Mouse (Mus musculus): ENCODE data around the gene Tmem130. TPM values are rescaled to one million over a fixed set of nuclear protein-coding genes. Genes with fewer than 3 reads are reported as not detected.

The Tmem130 gene
- polyA plus RNA-seq, 2 experiments: 0.10 to 0.20 TPM

- H3K9me3 ChIP-seq (ENCODE audit: control insufficient read depth, low read length): no peaks in the 10 kb centered on the region
- H3K9ac ChIP-seq (replicated peaks): no peak overlapping the region
- TF ChIP-seq CTCF (IDR thresholded peaks at IDR 0.05; ENCODE audit: low read depth) (no peak), EP300 (IDR thresholded peaks at IDR 0.05; ENCODE audit: low read depth) (no peak)
- WGBS (ENCODE audit: insufficient replicate concordance): 41% methylated on average over 7 of the region's 7 CpGs
- ATAC-seq (ENCODE audit: insufficient read depth) (no peak), DNase-seq (ENCODE audit: low read depth in 3 of 3, low spot score in 3 of 3) (no peak)
- no peak overlapping the region for H3K4me3 ChIP-seq (ENCODE audit: insufficient read depth in 1 of 2, low read depth in 2 of 2, low read length in 2 of 2)
- peaks cover 5 to 15% of the 10 kb centered on the region in 2 experiments; a peak in 3 of 4 replicates for H3K4me1 ChIP-seq (replicated peaks; ENCODE audit: control insufficient read depth in 2 of 2, insufficient read depth in 2 of 2, low read length in 1 of 2)
- peaks cover 10% of the 10 kb centered on the region for H3K27me3 ChIP-seq (ENCODE audit: control insufficient read depth, insufficient read depth, low read length)
- H3K4me2 ChIP-seq (ENCODE audit: low read depth): no peak overlapping the region
- no peaks in the 10 kb centered on the region for H3K36me3 ChIP-seq (replicated peaks; ENCODE audit: control insufficient read depth, insufficient read depth, low read depth)
- no peak overlapping the region for H3K27ac ChIP-seq
These were observed 4.4 kb upstream of the Tmem130 start for GRCm38 (mm10) chr5:144766026-144766425.

GRCm38 (mm10) chr5:144758422-144758821, 3.2 kb downstream of the Tmem130 start:
- TF ChIP-seq EP300 (IDR thresholded peaks at IDR 0.05; ENCODE audit: low read depth) (no peak), CTCF (IDR thresholded peaks at IDR 0.05; ENCODE audit: low read depth) (no peak)
- Histone ChIP-seq H3K9ac (replicated peaks) (no peak overlapping the region), H3K4me2 (ENCODE audit: low read depth) (no peak overlapping the region), H3K27ac (no peak overlapping the region), H3K27me3 (ENCODE audit: control insufficient read depth, insufficient read depth, low read length) (peaks cover 11% of the 10 kb centered on the region), H3K9me3 (ENCODE audit: control insufficient read depth, low read length) (no peaks in the 10 kb centered on the region), H3K36me3 (replicated peaks; ENCODE audit: control insufficient read depth, insufficient read depth, low read depth) (no peaks in the 10 kb centered on the region), H3K4me3 (ENCODE audit: insufficient read depth in 1 of 2, low read depth in 2 of 2, low read length in 2 of 2) (no peak overlapping the region), H3K4me1 (replicated peaks; ENCODE audit: control insufficient read depth in 2 of 2, insufficient read depth in 2 of 2, low read length in 1 of 2) (0 out of 4 replicates have a peak, but pooled peaks cover 0 to 4% of the 10 kb centered on the region in 2 experiments)
- DNase-seq (ENCODE audit: low read depth in 3 of 3, low spot score in 3 of 3): no peak
- ATAC-seq (ENCODE audit: insufficient read depth): no peak
- 16% methylated on average over 8 of the region's 8 CpGs for WGBS (ENCODE audit: insufficient replicate concordance)

GRCm38 (mm10) chr5:144757402-144757801, 4.2 kb downstream of the Tmem130 start:
- no peak overlapping the region for H3K27ac ChIP-seq
- H3K4me2 ChIP-seq (ENCODE audit: low read depth): no peak overlapping the region
- H3K9ac ChIP-seq (replicated peaks): no peak overlapping the region
- ATAC-seq (ENCODE audit: insufficient read depth) (no peak), DNase-seq (ENCODE audit: low read depth in 3 of 3, low spot score in 3 of 3) (no peak)
- H3K4me1 ChIP-seq (replicated peaks; ENCODE audit: control insufficient read depth in 2 of 2, insufficient read depth in 2 of 2, low read length in 1 of 2): 0 out of 4 replicates have a peak, but pooled peaks cover 0 to 4% of the 10 kb centered on the region in 2 experiments
- H3K36me3 ChIP-seq (replicated peaks; ENCODE audit: control insufficient read depth, insufficient read depth, low read depth): no peaks in the 10 kb centered on the region
- no peak for TF ChIP-seq CTCF (IDR thresholded peaks at IDR 0.05; ENCODE audit: low read depth)
- no peak for TF ChIP-seq EP300 (IDR thresholded peaks at IDR 0.05; ENCODE audit: low read depth)
- peaks cover 11% of the 10 kb centered on the region for H3K27me3 ChIP-seq (ENCODE audit: control insufficient read depth, insufficient read depth, low read length)
- H3K4me3 ChIP-seq (ENCODE audit: insufficient read depth in 1 of 2, low read depth in 2 of 2, low read length in 2 of 2): no peak overlapping the region
- 76% methylated on average over 9 of the region's 9 CpGs for WGBS (ENCODE audit: insufficient replicate concordance)
- no peaks in the 10 kb centered on the region for H3K9me3 ChIP-seq (ENCODE audit: control insufficient read depth, low read length)

- Histone ChIP-seq H3K9ac (replicated peaks) (no peak overlapping the region), H3K27me3 (ENCODE audit: control insufficient read depth, insufficient read depth, low read length) (no peaks in the 10 kb centered on the region; the same call in 1 of the 2 replicates), H3K36me3 (replicated peaks; ENCODE audit: control insufficient read depth, insufficient read depth, low read depth) (no peaks in the 10 kb centered on the region), H3K4me3 (ENCODE audit: insufficient read depth in 1 of 2, low read depth in 2 of 2, low read length in 2 of 2) (no peak overlapping the region), H3K4me1 (replicated peaks; ENCODE audit: control insufficient read depth in 2 of 2, insufficient read depth in 2 of 2, low read length in 1 of 2) (0 out of 4 replicates have a peak, but pooled peaks cover 0 to 4% of the 10 kb centered on the region in 2 experiments), H3K9me3 (ENCODE audit: control insufficient read depth, low read length) (no peaks in the 10 kb centered on the region), H3K27ac (no peak overlapping the region), H3K4me2 (ENCODE audit: low read depth) (no peak overlapping the region)
- 50% methylated on average over 10 of the region's 10 CpGs for WGBS (ENCODE audit: insufficient replicate concordance)
- TF ChIP-seq EP300 (IDR thresholded peaks at IDR 0.05; ENCODE audit: low read depth) (no peak), CTCF (IDR thresholded peaks at IDR 0.05; ENCODE audit: low read depth) (no peak)
- ATAC-seq (ENCODE audit: insufficient read depth): no peak
- no peak for DNase-seq (ENCODE audit: low read depth in 3 of 3, low spot score in 3 of 3)
These were observed 6.4 kb downstream of the Tmem130 start for GRCm38 (mm10) chr5:144755191-144755590.

GRCm38 (mm10) chr5:144753041-144753440, 8.6 kb downstream of the Tmem130 start:
- H3K4me3 ChIP-seq (ENCODE audit: insufficient read depth in 1 of 2, low read depth in 2 of 2, low read length in 2 of 2): no peak overlapping the region
- no peak overlapping the region for H3K9ac ChIP-seq (replicated peaks)
- DNase-seq (ENCODE audit: low read depth in 3 of 3, low spot score in 3 of 3) (peak in 1 of 3 experiments; percentile 20), ATAC-seq (ENCODE audit: insufficient read depth) (no peak)
- H3K27ac ChIP-seq: no peak overlapping the region
- TF ChIP-seq CTCF (IDR thresholded peaks at IDR 0.05; ENCODE audit: low read depth): peak; percentile 50; the same call in 1 of the 2 replicates
- no peak for TF ChIP-seq EP300 (IDR thresholded peaks at IDR 0.05; ENCODE audit: low read depth)
- no peaks in the 10 kb centered on the region for H3K27me3 ChIP-seq (ENCODE audit: control insufficient read depth, insufficient read depth, low read length)
- WGBS (ENCODE audit: insufficient replicate concordance): 42% methylated on average over 7 of the region's 7 CpGs
- 0 out of 4 replicates have a peak, but pooled peaks cover 0 to 4% of the 10 kb centered on the region in 2 experiments for H3K4me1 ChIP-seq (replicated peaks; ENCODE audit: control insufficient read depth in 2 of 2, insufficient read depth in 2 of 2, low read length in 1 of 2)
- no peaks in the 10 kb centered on the region for H3K9me3 ChIP-seq (ENCODE audit: control insufficient read depth, low read length)
- H3K4me2 ChIP-seq (ENCODE audit: low read depth): no peak overlapping the region
- no peaks in the 10 kb centered on the region for H3K36me3 ChIP-seq (replicated peaks; ENCODE audit: control insufficient read depth, insufficient read depth, low read depth)

Data from liver, embryonic 14.5 days (tissue).